Mouse (Mus musculus) heart, postnatal 0 days (tissue): Measurements from ENCODE around the gene Sipa1l3.

Experiments used
- CTCF ChIP-seq: IDR thresholded peaks from 2 replicates; pipeline ENCODE4 v1.5.1; 2016; ENCODE audit warnings: antibody characterized with exemption, control low read depth, low read depth
- EP300 ChIP-seq: IDR thresholded peaks from 2 replicates; pipeline ENCODE4 v1.6.1; 2016; ENCODE audit warnings: antibody characterized with exemption, low read depth

GRCm38 (mm10) chr7:29296998-29297397, 221.4 kb downstream of the Sipa1l3 start:
- no peak for TF ChIP-seq EP300
- peak; percentile 89 for TF ChIP-seq CTCF
